Mouse (Mus musculus) Patski (cell line): ENCODE measurements around the gene Ttc28. TPM values are rescaled to one million over a fixed set of nuclear protein-coding genes. Genes with fewer than 3 reads are reported as not detected.

ENCODE experiments used
- ATAC-seq: fragments of 100-300 bp; one replicate; pipeline ENCODE4 v1.8.0; 2021
- CTCF ChIA-PET: fragments of 350-600 bp; sonication (Branson Sonifier 250); formaldehyde crosslinking; loops from one replicate; lab custom pipeline; 2022; ENCODE audit warnings: inconsistent platforms; lab: Charles Lee
- POLR2A ChIA-PET: fragments of 350-600 bp; sonication (Branson Sonifier 250); formaldehyde crosslinking; loops from one replicate; lab custom pipeline; 2022; ENCODE audit warnings: antibody characterized with exemption, inconsistent platforms; lab: Charles Lee
- DNase-seq: peaks from one replicate; pipeline ENCODE4 v3.0.0-alpha.2; 2011; ENCODE audit warnings: low read depth, low spot score
- H3K27me3 ChIP-seq: fragments of 371-371 bp; one replicate; pipeline ENCODE4 v1.5.1; 2021
- CTCF ChIP-seq: fragments of 100-300 bp; IDR thresholded peaks from one replicate; pipeline ENCODE4 v1.5.1; 2021
- in situ Hi-C: fragments of 300-500 bp; cut with MboI; formaldehyde crosslinking; loops from 3 replicates; pipeline ENCODE4 v1.11.1; 2018; ENCODE audit warnings: low pct_unique_long_range_greater_than_20kb, mixed read lengths
- polyA plus RNA-seq: library from polyadenylated mRNA; unstranded; gene quantifications from one replicate; pipeline ENCODE4 v1.2.3, GENCODE M21; 2021

Ttc28 gene
- polyA plus RNA-seq, 1 experiment from 2014 or later = 9.0 TPM

GRCm38 (mm10) chr5:111131561-111131960, 252.0 kb downstream of the Ttc28 start:
- H3K27me3 ChIP-seq = no peaks in the 10 kb centered on the region
- ChIA-PET CTCF (interaction anchor here (1.4 kb wide), 1 partner anchor 32 kb away, joined by 5 read pairs; no protein-coding TSS in a partner anchor), POLR2A (interaction anchor here (1.1 kb wide), 1 partner anchor 12 kb away, joined by 3 read pairs; no protein-coding TSS in a partner anchor)
- in situ Hi-C loops = no loop called here
- DNase-seq (no peak), ATAC-seq (no peak)
- no peak for TF ChIP-seq CTCF

GRCm38 (mm10) chr5:111133150-111133549, 253.5 kb downstream of the Ttc28 start:
- in situ Hi-C loops = no loop called here
- DNase-seq = no peak
- ChIA-PET CTCF (interaction anchor here (2.3 kb wide), 1 partner anchor 11 kb away, joined by 7 read pairs; no protein-coding TSS in a partner anchor), POLR2A (interaction anchor here (1.4 kb wide), 1 partner anchor 12 kb away, joined by 4 read pairs; no protein-coding TSS in a partner anchor)
- H3K27me3 ChIP-seq = no peaks in the 10 kb centered on the region
- no peak for ATAC-seq
- TF ChIP-seq CTCF = no peak

DNA sequence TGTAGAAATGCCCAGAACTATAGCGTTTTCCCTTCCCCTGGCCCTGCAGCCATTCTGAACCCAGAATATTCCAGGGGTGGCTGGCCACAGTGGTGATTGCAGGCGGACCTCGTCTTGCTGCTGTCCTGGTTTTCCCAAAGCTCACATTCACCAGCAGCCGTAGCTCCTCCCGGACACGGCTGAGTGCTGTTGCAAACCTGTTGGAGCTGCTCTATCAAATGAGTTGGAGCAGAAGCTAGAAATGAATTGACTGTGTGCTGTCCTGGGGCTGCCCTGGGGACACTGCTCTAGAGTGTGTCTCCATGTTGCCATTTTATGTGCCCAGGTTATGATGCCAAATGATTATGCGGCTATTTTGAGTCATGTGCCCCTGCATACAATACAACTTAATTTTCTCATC, 254.2 kb downstream of the Ttc28 start:
- ChIA-PET POLR2A (interaction anchor here (1.4 kb wide), 1 partner anchor 13 kb away, joined by 4 read pairs; no protein-coding TSS in a partner anchor), CTCF (interaction anchor here (1.2 to 2.3 kb wide), 2 partner anchors 11 to 25 kb away, joined by 3 to 7 read pairs; no protein-coding TSS in a partner anchor)
- ATAC-seq = no peak
- no peak for DNase-seq
- H3K27me3 ChIP-seq = no peaks in the 10 kb centered on the region
- in situ Hi-C loops = no loop called here
- no peak for TF ChIP-seq CTCF

DNA sequence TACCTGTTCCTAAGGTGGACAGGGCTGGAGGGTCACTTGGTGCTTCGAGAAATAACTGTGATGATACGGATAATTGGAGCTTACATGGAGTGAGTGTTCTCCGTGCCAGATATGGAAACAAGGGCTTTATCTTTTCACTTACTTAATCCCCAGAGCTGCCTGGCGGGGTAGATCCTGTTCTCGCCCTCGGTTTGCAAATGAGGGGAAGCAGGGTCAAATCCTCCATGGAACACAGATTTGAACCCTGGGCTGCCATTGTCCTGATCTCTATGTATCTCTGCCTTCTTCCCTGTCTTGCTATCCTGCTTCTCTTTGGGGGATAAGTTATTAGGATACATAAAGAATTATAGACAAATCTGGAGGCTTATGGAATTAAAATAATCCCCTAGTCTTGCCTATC, 257.7 kb downstream of the Ttc28 start:
- ATAC-seq = no peak
- TF ChIP-seq CTCF = no peak
- CTCF ChIA-PET = interaction anchor here (1.1 to 1.3 kb wide), 2 partner anchors 22 to 72 kb away, joined by 3 read pairs; no protein-coding TSS in a partner anchor
- POLR2A ChIA-PET = interaction anchor here (0.7 to 1.4 kb wide), 3 partner anchors 9 to 51 kb away, joined by 3 to 4 read pairs (median 3); no protein-coding TSS in a partner anchor
- no peaks in the 10 kb centered on the region for H3K27me3 ChIP-seq
- DNase-seq = no peak
- in situ Hi-C loops = no loop called here

DNA sequence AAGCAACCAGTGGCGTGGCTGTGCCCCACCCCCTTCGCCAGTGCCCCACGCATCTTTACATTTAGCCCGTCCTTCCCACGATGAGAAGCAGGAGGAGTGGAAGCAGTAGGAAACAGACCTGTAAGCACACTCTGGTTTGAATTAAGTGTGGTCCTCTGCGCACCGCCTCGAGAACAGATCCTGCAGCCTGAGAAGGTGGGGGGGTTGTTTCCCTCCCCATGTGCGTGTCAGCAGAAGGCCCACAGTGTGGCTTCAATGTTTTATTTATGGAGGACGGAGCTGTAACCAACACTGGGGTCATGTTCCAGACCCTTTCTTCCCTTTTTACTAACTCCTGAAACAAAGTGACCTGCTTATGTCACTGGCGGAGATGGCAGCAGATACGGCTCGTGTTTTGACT, 258.1 kb downstream of the Ttc28 start:
- H3K27me3 ChIP-seq = no peaks in the 10 kb centered on the region
- no peak for TF ChIP-seq CTCF
- CTCF ChIA-PET = interaction anchor here (1.1 kb wide), 1 partner anchor 73 kb away, joined by 3 read pairs; no protein-coding TSS in a partner anchor
- POLR2A ChIA-PET = interaction anchor here (0.7 to 1.4 kb wide), 2 partner anchors 9 to 51 kb away, joined by 3 read pairs; no protein-coding TSS in a partner anchor
- no peak for DNase-seq
- ATAC-seq = no peak
- in situ Hi-C loops = no loop called here

GRCm38 (mm10) chr5:111138239-111138833, 258.7 kb downstream of the Ttc28 start:
- POLR2A ChIA-PET = no interaction called here
- CTCF ChIA-PET = interaction anchor here (1.1 kb wide), 1 partner anchor 73 kb away, joined by 3 read pairs; no protein-coding TSS in a partner anchor

DNA sequence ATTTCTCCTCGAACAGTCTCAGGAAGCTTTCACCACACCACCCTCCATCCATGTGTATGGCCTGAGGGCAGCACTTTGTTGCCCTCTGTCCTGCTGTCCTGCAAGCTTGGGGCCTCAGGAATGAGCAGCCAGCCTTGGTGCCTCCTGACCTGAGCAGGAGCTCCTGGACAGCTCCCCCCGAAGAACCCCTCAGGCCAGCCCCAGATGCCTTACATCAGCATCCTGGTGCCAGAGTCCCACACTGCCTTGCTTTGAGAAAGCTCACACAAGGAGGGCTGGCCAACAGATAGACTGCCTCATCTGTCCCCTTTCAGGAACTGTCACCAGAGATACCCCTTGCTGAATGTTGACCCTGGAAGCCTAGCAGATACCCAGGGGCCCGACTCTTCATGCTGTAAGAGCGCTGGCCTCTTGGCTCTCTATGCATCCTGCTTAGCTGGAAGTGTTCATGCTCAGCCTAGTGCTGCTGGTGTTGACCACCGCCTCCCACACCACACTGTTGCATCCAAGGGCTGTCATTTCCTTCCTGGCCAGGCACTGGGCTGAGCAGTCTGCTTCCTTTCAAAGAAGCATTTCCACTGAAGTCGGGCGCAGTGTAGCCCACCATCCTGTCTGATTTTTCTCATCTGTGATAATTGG, 259.4 kb downstream of the Ttc28 start:
- no peak for DNase-seq
- ChIA-PET POLR2A (no interaction called here), CTCF (no interaction called here)
- ATAC-seq = no peak
- no peaks in the 10 kb centered on the region for H3K27me3 ChIP-seq
- TF ChIP-seq CTCF = no peak
- in situ Hi-C loops = no loop called here

More at GRCm38 (mm10) chr5:111138239-111138833, 258.7 kb downstream of the Ttc28 start:
- TF ChIP-seq CTCF = no peak
- in situ Hi-C loops = no loop called here
- ATAC-seq (no peak), DNase-seq (no peak)
- H3K27me3 ChIP-seq = no peaks in the 10 kb centered on the region

GRCm38 (mm10) chr5:111139622-111140021, 260.0 kb downstream of the Ttc28 start:
- ChIA-PET CTCF (interaction anchor here (1.0 to 1.1 kb wide), 2 partner anchors 42 to 69 kb away, joined by 3 read pairs; no protein-coding TSS in a partner anchor), POLR2A (no interaction called here)
- no peak for TF ChIP-seq CTCF
- ATAC-seq (no peak), DNase-seq (no peak)
- in situ Hi-C loops = no loop called here
- H3K27me3 ChIP-seq = no peaks in the 10 kb centered on the region

- ChIA-PET POLR2A (interaction anchor here (1.1 kb wide), 1 partner anchor 13 kb away, joined by 3 read pairs; no protein-coding TSS in a partner anchor), CTCF (interaction anchor here (1.0 to 1.3 kb wide), 5 partner anchors 11 to 57 kb away, joined by 3 to 4 read pairs (median 3); no protein-coding TSS in a partner anchor)
- no peak for ATAC-seq
- no peak for TF ChIP-seq CTCF
- no peaks in the 10 kb centered on the region for H3K27me3 ChIP-seq
- DNase-seq = no peak
- in situ Hi-C loops = no loop called here
These were observed 261.7 kb downstream of the Ttc28 start for GRCm38 (mm10) chr5:111141139-111141885.

DNA sequence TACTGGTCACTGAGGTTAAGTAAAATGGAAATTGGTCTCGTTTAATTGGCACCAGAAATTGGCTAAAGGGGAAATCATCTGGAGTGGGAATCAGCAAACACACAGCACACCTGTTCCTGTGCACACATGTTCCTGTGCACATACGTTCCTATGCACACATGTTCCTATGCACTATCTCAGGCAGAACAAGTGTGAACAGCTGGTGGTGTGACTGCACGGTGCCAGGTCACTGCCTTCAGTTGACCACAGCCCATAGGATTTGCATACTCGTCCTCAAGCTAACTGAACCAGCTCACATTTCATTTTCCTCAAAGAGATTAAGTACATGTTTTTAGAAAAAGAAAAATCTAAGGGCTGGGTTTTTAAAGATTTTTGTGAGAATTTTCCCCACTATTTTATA, 263.2 kb downstream of the Ttc28 start:
- no peak for DNase-seq
- H3K27me3 ChIP-seq = no peaks in the 10 kb centered on the region
- in situ Hi-C loops = no loop called here
- ChIA-PET CTCF (interaction anchor here (1.3 to 1.5 kb wide), 2 partner anchors 9 to 11 kb away, joined by 4 to 7 read pairs; no protein-coding TSS in a partner anchor), POLR2A (interaction anchor here (0.6 kb wide), 1 partner anchor 26 kb away, joined by 3 read pairs; no protein-coding TSS in a partner anchor)
- TF ChIP-seq CTCF = no peak
- ATAC-seq = no peak
